Mouse (Mus musculus): ENCODE measurements at regions not wholly inside any gene's neighbourhood (a gene's known extent, or its start where the extent isn't known, plus 50 kb on each side); places are given as distances from the start of the nearest gene placed in this dataset.

DNA sequence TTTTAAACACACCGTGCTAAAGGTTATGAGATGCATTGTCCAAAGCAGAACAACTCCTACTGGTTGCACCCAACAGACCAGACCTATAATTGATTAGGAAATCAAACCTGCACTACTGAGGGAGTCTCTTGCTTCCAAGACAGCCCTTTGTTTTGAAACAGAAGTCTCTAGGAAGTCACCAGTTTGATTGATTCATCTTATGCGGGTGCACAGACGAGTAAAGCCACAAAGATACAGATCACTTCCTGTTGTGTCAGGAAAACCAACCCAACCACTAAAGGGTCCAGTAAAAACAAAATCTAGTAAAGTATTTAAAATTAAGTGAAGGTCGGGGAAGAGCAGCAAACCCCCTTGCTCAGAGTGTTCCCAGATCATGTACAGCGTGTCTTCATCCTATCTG, 58.3 kb upstream of the N6amt1 start:
- no peaks in the 10 kb centered on the region for H3K36me3 ChIP-seq
- H3K9ac ChIP-seq, result no peak overlapping the region
- no peak overlapping the region for H3K27ac ChIP-seq
- ATAC-seq (replicated peaks; ENCODE audit: low FRiP score), result no peak
- H3K4me1 ChIP-seq, result no peaks in the 10 kb centered on the region
- 60% methylated on average over 5 of the region's 5 CpGs for WGBS
- H3K27me3 ChIP-seq, result no peaks in the 10 kb centered on the region
- H3K4me3 ChIP-seq (replicated peaks), result no peak overlapping the region
- no peaks in the 10 kb centered on the region for H3K9me3 ChIP-seq (replicated peaks)
- no peak overlapping the region for H3K4me2 ChIP-seq

- Histone ChIP-seq H3K4me3 (replicated peaks) (no peak overlapping the region), H3K27me3 (no peaks in the 10 kb centered on the region), H3K4me2 (no peak overlapping the region), H3K27ac (no peak overlapping the region), H3K36me3 (no peaks in the 10 kb centered on the region), H3K9me3 (replicated peaks) (no peaks in the 10 kb centered on the region), H3K4me1 (no peaks in the 10 kb centered on the region), H3K9ac (no peak overlapping the region)
- WGBS, result 91% methylated on average over 1 of the region's 1 CpGs
- ATAC-seq (replicated peaks; ENCODE audit: low FRiP score), result no peak
These were observed 61.2 kb upstream of the N6amt1 start for GRCm38 (mm10) chr16:87292826-87293225.

- WGBS, result 42% methylated on average over 2 of the region's 2 CpGs
- Histone ChIP-seq H3K9me3 (replicated peaks) (no peaks in the 10 kb centered on the region), H3K4me1 (no peaks in the 10 kb centered on the region), H3K9ac (no peak overlapping the region), H3K27ac (no peak overlapping the region), H3K36me3 (no peaks in the 10 kb centered on the region), H3K4me3 (replicated peaks) (no peak overlapping the region), H3K4me2 (no peak overlapping the region), H3K27me3 (no peaks in the 10 kb centered on the region)
- no peak for ATAC-seq (replicated peaks; ENCODE audit: low FRiP score)
These were observed 62.3 kb upstream of the N6amt1 start for GRCm38 (mm10) chr16:87291716-87292115.

GRCm38 (mm10) chr16:87285639-87286038, 68.3 kb upstream of the N6amt1 start:
- no peak overlapping the region for H3K4me3 ChIP-seq (replicated peaks)
- WGBS, result 61% methylated on average over 2 of the region's 2 CpGs
- no peaks in the 10 kb centered on the region for H3K27me3 ChIP-seq
- H3K4me2 ChIP-seq, result no peak overlapping the region
- no peaks in the 10 kb centered on the region for H3K9me3 ChIP-seq (replicated peaks)
- H3K36me3 ChIP-seq, result no peaks in the 10 kb centered on the region
- no peak overlapping the region for H3K27ac ChIP-seq
- ATAC-seq (replicated peaks; ENCODE audit: low FRiP score), result no peak
- no peaks in the 10 kb centered on the region for H3K4me1 ChIP-seq
- H3K9ac ChIP-seq, result no peak overlapping the region

GRCm38 (mm10) chr16:87284835-87285510, 69.0 kb upstream of the N6amt1 start:
- no peaks in the 10 kb centered on the region for H3K27me3 ChIP-seq
- no peaks in the 10 kb centered on the region for H3K9me3 ChIP-seq (replicated peaks)
- H3K36me3 ChIP-seq, result no peaks in the 10 kb centered on the region
- H3K9ac ChIP-seq, result no peak overlapping the region
- no peaks in the 10 kb centered on the region for H3K4me1 ChIP-seq
- H3K27ac ChIP-seq, result no peak overlapping the region
- no peak overlapping the region for H3K4me3 ChIP-seq (replicated peaks)
- H3K4me2 ChIP-seq, result no peak overlapping the region
- WGBS, result 57% methylated on average over 7 of the region's 7 CpGs
- ATAC-seq (replicated peaks; ENCODE audit: low FRiP score), result no peak

GRCm38 (mm10) chr16:87278518-87278917, 75.5 kb upstream of the N6amt1 start:
- no peak overlapping the region for H3K4me3 ChIP-seq (replicated peaks)
- no peak for ATAC-seq (replicated peaks; ENCODE audit: low FRiP score)
- H3K9me3 ChIP-seq (replicated peaks), result no peaks in the 10 kb centered on the region
- H3K4me1 ChIP-seq, result no peaks in the 10 kb centered on the region
- H3K27ac ChIP-seq, result no peak overlapping the region
- H3K27me3 ChIP-seq, result no peaks in the 10 kb centered on the region
- WGBS, result 79% methylated on average over 1 of the region's 1 CpGs
- no peak overlapping the region for H3K9ac ChIP-seq
- no peak overlapping the region for H3K4me2 ChIP-seq
- H3K36me3 ChIP-seq, result no peaks in the 10 kb centered on the region

DNA sequence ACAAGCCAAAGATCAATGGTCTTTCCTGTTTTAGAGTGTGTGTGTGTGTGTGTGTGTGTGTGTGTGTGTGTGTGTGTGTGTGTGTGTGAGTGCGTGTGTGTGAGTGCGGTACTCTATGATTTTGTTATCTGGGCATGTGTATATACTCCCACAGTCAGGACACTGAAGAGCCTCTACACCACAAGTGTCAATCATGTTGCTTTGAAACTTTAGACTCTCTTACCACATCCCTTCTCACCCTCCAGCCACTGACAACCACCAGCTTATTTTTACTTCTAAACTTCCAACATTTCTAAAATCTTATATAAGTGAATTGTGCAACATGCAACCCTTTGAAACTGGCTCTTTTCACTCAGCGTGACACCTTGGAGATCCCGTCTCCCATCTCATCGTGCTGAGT, 81.6 kb upstream of the N6amt1 start:
- no peak overlapping the region for H3K27ac ChIP-seq
- no peak for ATAC-seq (replicated peaks; ENCODE audit: low FRiP score)
- WGBS, result 92% methylated on average over 5 of the region's 5 CpGs
- no peaks in the 10 kb centered on the region for H3K4me1 ChIP-seq
- H3K4me2 ChIP-seq, result no peak overlapping the region
- no peaks in the 10 kb centered on the region for H3K36me3 ChIP-seq
- H3K27me3 ChIP-seq, result no peaks in the 10 kb centered on the region
- H3K9ac ChIP-seq, result no peak overlapping the region
- no peak overlapping the region for H3K4me3 ChIP-seq (replicated peaks)
- no peaks in the 10 kb centered on the region for H3K9me3 ChIP-seq (replicated peaks)

DNA sequence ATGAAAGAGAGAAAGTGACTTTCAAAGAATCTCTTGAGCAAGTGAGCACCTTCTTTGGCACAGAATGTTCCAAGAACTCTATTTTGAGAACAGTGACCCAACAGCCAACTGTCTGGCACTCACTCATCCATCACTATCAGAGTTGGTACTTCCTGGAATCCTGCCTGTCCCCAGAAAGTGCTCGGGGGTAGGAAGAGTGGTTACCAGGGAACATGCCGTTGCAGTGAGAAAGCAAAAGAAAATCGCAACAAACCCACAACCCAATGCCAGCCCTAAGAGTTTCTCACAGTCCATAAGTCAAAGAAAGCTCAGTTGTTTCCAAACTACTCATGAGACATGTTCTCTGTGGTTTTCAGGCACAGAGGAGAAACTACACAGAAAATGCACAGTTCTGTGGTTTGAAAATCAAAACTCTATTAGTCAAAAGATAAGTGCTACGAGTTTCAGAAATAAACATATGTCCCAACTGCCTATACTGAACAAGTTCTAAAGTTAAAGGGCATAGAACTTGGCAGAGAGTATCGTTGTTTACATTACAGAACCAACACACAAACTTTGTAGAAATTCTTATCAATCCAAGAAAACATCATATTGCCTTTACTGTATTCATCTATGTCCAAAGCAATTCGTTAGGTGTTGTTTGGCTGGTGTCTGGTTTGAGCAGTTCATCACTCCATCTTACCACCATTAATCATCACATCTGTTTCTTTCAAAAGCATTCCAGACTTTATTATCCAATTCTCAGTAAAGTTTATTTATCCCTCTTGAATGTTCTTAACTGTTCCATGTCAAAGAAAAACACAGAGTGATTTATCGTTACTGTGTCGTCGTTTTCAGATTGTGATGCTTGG, 85.8 kb upstream of the N6amt1 start:
- no peaks in the 10 kb centered on the region for H3K36me3 ChIP-seq
- peaks cover 6% of the 10 kb centered on the region; the same call in 1 of the 2 replicates for H3K4me1 ChIP-seq
- H3K4me3 ChIP-seq (replicated peaks), result no peak overlapping the region
- H3K27me3 ChIP-seq, result no peaks in the 10 kb centered on the region
- H3K27ac ChIP-seq, result no peak overlapping the region
- no peak overlapping the region for H3K9ac ChIP-seq
- H3K4me2 ChIP-seq, result no peak overlapping the region
- H3K9me3 ChIP-seq (replicated peaks), result no peaks in the 10 kb centered on the region
- 69% methylated on average over 9 of the region's 9 CpGs for WGBS
- no peak for ATAC-seq (replicated peaks; ENCODE audit: low FRiP score)

GRCm38 (mm10) chr16:87267517-87267916, 86.5 kb upstream of the N6amt1 start:
- no peaks in the 10 kb centered on the region for H3K36me3 ChIP-seq
- H3K27me3 ChIP-seq, result no peaks in the 10 kb centered on the region
- no peak overlapping the region for H3K27ac ChIP-seq
- ATAC-seq (replicated peaks; ENCODE audit: low FRiP score), result no peak
- peaks cover 6% of the 10 kb centered on the region; the same call in 1 of the 2 replicates for H3K4me1 ChIP-seq
- 89% methylated on average over 4 of the region's 4 CpGs for WGBS
- no peak overlapping the region for H3K9ac ChIP-seq
- H3K4me2 ChIP-seq, result no peak overlapping the region
- no peak overlapping the region for H3K4me3 ChIP-seq (replicated peaks)
- no peaks in the 10 kb centered on the region for H3K9me3 ChIP-seq (replicated peaks)

- no peak overlapping the region for H3K4me2 ChIP-seq
These were observed 90.4 kb upstream of the N6amt1 start for GRCm38 (mm10) chr16:87263571-87263970.

DNA sequence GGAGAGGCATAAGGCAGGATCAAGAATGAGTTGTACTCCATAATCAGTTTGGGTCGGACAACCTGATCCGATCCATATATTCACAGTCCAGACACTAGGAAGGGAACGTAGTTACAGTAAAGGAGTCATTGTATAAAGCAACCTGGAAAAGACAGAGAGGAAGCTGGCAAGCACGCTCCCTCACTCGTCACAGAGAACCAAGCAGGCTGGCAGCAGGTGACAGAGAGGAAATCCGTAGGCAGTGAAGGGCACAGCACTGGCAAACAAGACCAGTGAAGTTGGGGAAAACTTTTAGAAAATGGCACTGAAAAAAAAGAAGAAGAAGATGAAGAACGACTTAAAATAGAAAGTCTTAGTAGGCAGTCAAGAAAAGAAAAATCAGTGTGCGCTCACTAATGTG, 90.9 kb upstream of the N6amt1 start:
- WGBS, result 81% methylated on average over 8 of the region's 8 CpGs
- Histone ChIP-seq H3K27ac (no peak overlapping the region), H3K27me3 (no peaks in the 10 kb centered on the region), H3K4me1 (peaks cover 11% of the 10 kb centered on the region), H3K4me2 (no peak overlapping the region), H3K9ac (no peak overlapping the region), H3K36me3 (no peaks in the 10 kb centered on the region), H3K4me3 (replicated peaks) (no peak overlapping the region), H3K9me3 (replicated peaks) (no peaks in the 10 kb centered on the region)
- ATAC-seq (replicated peaks; ENCODE audit: low FRiP score), result no peak

More at GRCm38 (mm10) chr16:87263571-87263970, 90.4 kb upstream of the N6amt1 start:
- Histone ChIP-seq H3K27ac (no peak overlapping the region), H3K27me3 (no peaks in the 10 kb centered on the region), H3K36me3 (no peaks in the 10 kb centered on the region), H3K4me1 (peaks cover 11% of the 10 kb centered on the region), H3K9ac (no peak overlapping the region), H3K4me3 (replicated peaks) (no peak overlapping the region), H3K9me3 (replicated peaks) (no peaks in the 10 kb centered on the region)
- 28% methylated on average over 4 of the region's 4 CpGs for WGBS
- ATAC-seq (replicated peaks; ENCODE audit: low FRiP score), result no peak

DNA sequence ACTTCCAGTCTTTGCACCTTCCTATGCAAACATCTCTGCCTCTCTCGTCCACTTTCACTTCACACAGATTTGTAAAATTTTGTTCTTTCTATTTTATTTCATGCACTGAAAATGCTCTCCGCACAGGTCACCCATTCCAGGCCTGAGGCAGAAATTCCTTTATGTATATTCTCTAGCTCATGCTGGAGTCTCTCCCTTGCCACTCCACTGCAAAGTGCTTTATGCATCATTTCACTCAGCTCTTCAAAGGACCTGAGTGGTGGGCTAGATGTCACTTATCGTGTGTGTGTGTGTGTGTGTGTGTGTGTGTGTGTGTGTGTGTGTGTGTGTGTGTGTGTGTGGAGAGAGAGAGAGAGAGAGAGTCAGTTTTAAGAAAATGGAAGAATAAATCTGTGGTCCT, 91.5 kb upstream of the N6amt1 start:
- Histone ChIP-seq H3K27me3 (no peaks in the 10 kb centered on the region), H3K4me2 (no peak overlapping the region), H3K27ac (0 out of 2 replicates have a peak overlapping the region, but pooled peaks have one; percentile 14), H3K4me1 (peaks cover 11% of the 10 kb centered on the region), H3K36me3 (no peaks in the 10 kb centered on the region), H3K9ac (no peak overlapping the region), H3K4me3 (replicated peaks) (no peak overlapping the region), H3K9me3 (replicated peaks) (no peaks in the 10 kb centered on the region)
- 0 out of 2 replicates have a peak, but pooled peaks have one; percentile 66 for ATAC-seq (replicated peaks; ENCODE audit: low FRiP score)
- WGBS, result 57% methylated on average over 3 of the region's 3 CpGs

Measured in kidney, embryonic 15.5 days (tissue).